Mouse (Mus musculus) heart, embryonic 11.5 days (tissue): ENCODE results near the gene Sh3gl2. TPM values are rescaled to one million over a fixed set of nuclear protein-coding genes. Genes with fewer than 3 reads are reported as not detected.

Experiments
- ATAC-seq: fragments of 200-750 bp; cut with Nextera tagmentation; replicated peaks from 2 replicates; pipeline ENCODE4 v1.8.0; 2017; ENCODE audit warnings: moderate library complexity; ENCODE audit not compliant: insufficient number of reproducible peaks, low FRiP score, low TSS enrichment
- H3K27ac ChIP-seq: fragments of 300-500 bp; sonication (generic); 2 replicates; pipeline ENCODE4 v1.5.1; 2014; ENCODE audit warnings: mild to moderate bottlenecking, low read depth, low read length
- H3K27me3 ChIP-seq: fragments of 300-500 bp; sonication (generic); 2 replicates; pipeline ENCODE4 v1.6.1; 2014; ENCODE audit warnings: mild to moderate bottlenecking, low read length, mixed read lengths; ENCODE audit not compliant: control insufficient read depth, insufficient read depth
- H3K36me3 ChIP-seq: fragments of 300-500 bp; sonication (generic); 2 replicates; pipeline ENCODE4 v1.6.1; 2014; ENCODE audit warnings: mild to moderate bottlenecking, low read length, moderate library complexity, mixed read lengths; ENCODE audit not compliant: control insufficient read depth, insufficient read depth
- H3K4me1 ChIP-seq: fragments of 300-500 bp; sonication (generic); 2 replicates; pipeline ENCODE4 v1.6.1; 2014; ENCODE audit warnings: low read length; ENCODE audit not compliant: control insufficient read depth, insufficient read depth
- H3K4me2 ChIP-seq: fragments of 300-500 bp; sonication (generic); 2 replicates; pipeline ENCODE4 v1.6.1; 2014; ENCODE audit warnings: mild to moderate bottlenecking, moderate library complexity
- H3K4me3 ChIP-seq: fragments of 300-500 bp; sonication (generic); 2 replicates; pipeline ENCODE4 v1.5.1; 2014; ENCODE audit warnings: low read depth, low read length
- H3K9ac ChIP-seq: fragments of 300-500 bp; sonication (generic); 2 replicates; pipeline ENCODE4 v1.6.1; 2014; ENCODE audit warnings: mild to moderate bottlenecking, low read depth, low read length, moderate library complexity
- H3K9me3 ChIP-seq: fragments of 300-500 bp; sonication (generic); replicated peaks from 2 replicates; pipeline ENCODE4 v1.6.1; 2016; ENCODE audit warnings: low read length; ENCODE audit not compliant: control insufficient read depth
- WGBS: fragments of 180-500 bp; shearing (Covaris S2); extraction: QIAGEN DNeasy Blood & Tissue Kit; methylation state at CpG from one replicate; pipeline ENCODE4 v1.1.7; 2014; ENCODE audit not compliant: insufficient replicate concordance; 5-methylcytosine and 5-hydroxymethylcytosine counted together
- polyA plus RNA-seq: library from polyadenylated mRNA; unstranded; fragments of >200 nt; fragmentation: Nextera tagmentation; extraction: Ambion mirVana; gene quantifications from 2 replicates; pipeline ENCODE4 v1.2.1, GENCODE M21; 2014

Sh3gl2 gene
- polyA plus RNA-seq, 1 experiment from 2014 or later = 0.76 TPM

GRCm38 (mm10) chr4:85677621-85678020, 472.7 kb downstream of the Sh3gl2 start:
- H3K4me3 ChIP-seq = no peak overlapping the region
- H3K9me3 ChIP-seq = no peaks in the 10 kb centered on the region
- WGBS = 56% methylated on average over 1 of the region's 1 CpGs
- H3K36me3 ChIP-seq = no peaks in the 10 kb centered on the region
- H3K9ac ChIP-seq = no peak overlapping the region
- no peak overlapping the region for H3K4me2 ChIP-seq
- no peak for ATAC-seq
- H3K27me3 ChIP-seq = no peaks in the 10 kb centered on the region
- H3K27ac ChIP-seq = no peak overlapping the region
- no peaks in the 10 kb centered on the region for H3K4me1 ChIP-seq

GRCm38 (mm10) chr4:85686160-85686559, 481.2 kb downstream of the Sh3gl2 start:
- H3K27me3 ChIP-seq = peaks cover 3% of the 10 kb centered on the region; the same call in 1 of the 2 replicates
- H3K9me3 ChIP-seq = no peaks in the 10 kb centered on the region
- H3K4me1 ChIP-seq = no peaks in the 10 kb centered on the region
- H3K27ac ChIP-seq = no peak overlapping the region
- H3K4me3 ChIP-seq = no peak overlapping the region
- 32% methylated on average over 4 of the region's 4 CpGs for WGBS
- ATAC-seq = no peak
- H3K4me2 ChIP-seq = no peak overlapping the region
- H3K9ac ChIP-seq = no peak overlapping the region
- no peaks in the 10 kb centered on the region for H3K36me3 ChIP-seq
